Mouse (Mus musculus): ENCODE results near the gene Lefty1. TPM values are rescaled to one million over a fixed set of nuclear protein-coding genes. Genes with fewer than 3 reads are reported as not detected.

Gene Lefty1
- polyA plus RNA-seq, 1 experiment: 53.2 TPM

DNA sequence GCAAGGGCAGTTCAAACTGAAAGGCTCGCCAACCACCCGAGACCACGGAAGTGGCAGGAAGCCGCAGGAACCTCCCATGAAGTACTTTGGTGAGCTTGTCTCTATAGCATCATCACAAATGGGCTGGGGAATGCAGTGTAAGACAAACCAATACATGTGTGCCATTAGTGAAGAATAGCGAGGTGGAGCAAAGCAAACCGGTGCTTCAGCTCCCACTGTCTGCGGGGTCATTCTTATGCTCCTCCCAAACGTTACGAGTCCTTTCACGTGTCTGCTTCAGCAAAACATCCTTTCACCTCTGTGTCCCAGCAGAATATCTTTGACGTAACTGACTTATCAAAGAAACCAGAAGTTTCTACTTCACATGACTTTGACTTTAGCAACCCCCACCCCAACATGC lies 18.4 kb upstream of the Lefty1 start:
- Histone ChIP-seq H3K27ac (ENCODE audit: insufficient read depth, low read length) (no peak overlapping the region), H3K9ac (ENCODE audit: low read depth, poor library complexity, severe bottlenecking) (no peak overlapping the region), H3K9me3 (replicated peaks; ENCODE audit: control insufficient read depth, insufficient read depth, low read length, poor library complexity, severe bottlenecking) (no peaks in the 10 kb centered on the region), H3K4me3 (ENCODE audit: low read depth, low read length) (no peak overlapping the region), H3K4me1 (ENCODE audit: control insufficient read depth, insufficient read depth, low read length) (no peaks in the 10 kb centered on the region), H3K27me3 (ENCODE audit: control insufficient read depth, insufficient read depth, low read length, poor library complexity, severe bottlenecking) (no peaks in the 10 kb centered on the region), H3K36me3 (ENCODE audit: control insufficient read depth, insufficient read depth, low read length, poor library complexity, severe bottlenecking) (no peaks in the 10 kb centered on the region)
- TF ChIP-seq EP300 (IDR thresholded peaks at IDR 0.05; ENCODE audit: insufficient read depth, low read depth, low read length): no peak
- no peak for TF ChIP-seq POLR2A (IDR thresholded peaks at IDR 0.05; ENCODE audit: insufficient read depth, low read length)
- no peak for TF ChIP-seq CTCF (IDR thresholded peaks at IDR 0.05; ENCODE audit: low read depth, low read length)

DNA sequence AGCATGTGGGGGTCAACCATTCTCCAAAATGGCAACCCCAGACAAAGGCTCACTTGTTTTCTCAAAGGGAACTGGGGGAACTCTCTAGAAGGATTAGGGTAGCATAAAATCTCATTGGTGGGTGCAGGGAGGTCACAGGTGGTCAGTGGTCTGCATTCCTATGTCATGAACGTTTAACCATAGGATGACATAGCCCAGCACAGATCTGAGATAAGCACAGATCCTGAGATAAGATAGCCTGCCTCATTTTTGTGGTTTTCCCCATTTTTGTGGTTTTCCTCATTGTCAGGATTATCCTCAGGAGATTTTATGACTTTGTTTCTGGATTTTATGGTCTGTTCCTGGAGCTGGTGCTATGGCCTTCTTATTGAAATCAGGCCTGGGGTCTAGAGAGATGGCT lies 17.8 kb upstream of the Lefty1 start:
- H3K4me1 ChIP-seq (ENCODE audit: control insufficient read depth, insufficient read depth, low read length): peaks cover 1% of the 10 kb centered on the region
- no peak overlapping the region for H3K4me3 ChIP-seq (ENCODE audit: low read depth, low read length)
- no peaks in the 10 kb centered on the region for H3K27me3 ChIP-seq (ENCODE audit: control insufficient read depth, insufficient read depth, low read length, poor library complexity, severe bottlenecking)
- H3K27ac ChIP-seq (ENCODE audit: insufficient read depth, low read length): no peak overlapping the region
- no peaks in the 10 kb centered on the region for H3K36me3 ChIP-seq (ENCODE audit: control insufficient read depth, insufficient read depth, low read length, poor library complexity, severe bottlenecking)
- H3K9ac ChIP-seq (ENCODE audit: low read depth, poor library complexity, severe bottlenecking): no peak overlapping the region
- TF ChIP-seq POLR2A (IDR thresholded peaks at IDR 0.05; ENCODE audit: insufficient read depth, low read length) (no peak), CTCF (IDR thresholded peaks at IDR 0.05; ENCODE audit: low read depth, low read length) (no peak), EP300 (IDR thresholded peaks at IDR 0.05; ENCODE audit: insufficient read depth, low read depth, low read length) (no peak)
- H3K9me3 ChIP-seq (replicated peaks; ENCODE audit: control insufficient read depth, insufficient read depth, low read length, poor library complexity, severe bottlenecking): no peaks in the 10 kb centered on the region

DNA sequence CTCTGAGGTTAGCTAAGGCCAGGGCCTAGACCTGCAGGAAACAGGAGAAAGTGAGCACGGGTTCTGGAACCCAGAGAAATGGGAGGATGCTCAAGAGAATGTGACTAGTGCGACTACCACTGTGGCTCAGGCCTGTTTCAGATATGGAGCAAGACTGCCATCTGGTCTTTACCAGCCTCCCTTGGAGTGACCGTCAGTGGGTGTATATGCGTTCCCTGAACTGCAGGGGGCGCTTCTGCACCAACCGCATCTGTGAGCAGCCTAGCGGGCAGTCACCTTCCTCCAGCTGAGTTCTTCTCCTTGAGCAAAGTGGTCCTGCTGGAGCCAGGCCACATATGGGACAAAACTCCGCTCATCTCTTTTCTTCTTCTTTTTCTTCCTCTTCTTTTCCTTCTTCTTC lies 15.1 kb upstream of the Lefty1 start:
- H3K4me3 ChIP-seq (ENCODE audit: low read depth, low read length): no peak overlapping the region
- H3K27ac ChIP-seq (ENCODE audit: insufficient read depth, low read length): no peak overlapping the region
- H3K27me3 ChIP-seq (ENCODE audit: control insufficient read depth, insufficient read depth, low read length, poor library complexity, severe bottlenecking): no peaks in the 10 kb centered on the region
- peaks cover 10% of the 10 kb centered on the region for H3K4me1 ChIP-seq (ENCODE audit: control insufficient read depth, insufficient read depth, low read length)
- H3K36me3 ChIP-seq (ENCODE audit: control insufficient read depth, insufficient read depth, low read length, poor library complexity, severe bottlenecking): no peaks in the 10 kb centered on the region
- H3K9me3 ChIP-seq (replicated peaks; ENCODE audit: control insufficient read depth, insufficient read depth, low read length, poor library complexity, severe bottlenecking): no peaks in the 10 kb centered on the region
- H3K9ac ChIP-seq (ENCODE audit: low read depth, poor library complexity, severe bottlenecking): no peak overlapping the region
- TF ChIP-seq POLR2A (IDR thresholded peaks at IDR 0.05; ENCODE audit: insufficient read depth, low read length): no peak
- peak; percentile 64 for TF ChIP-seq EP300 (IDR thresholded peaks at IDR 0.05; ENCODE audit: insufficient read depth, low read depth, low read length)
- TF ChIP-seq CTCF (IDR thresholded peaks at IDR 0.05; ENCODE audit: low read depth, low read length): peak; percentile 99

DNA sequence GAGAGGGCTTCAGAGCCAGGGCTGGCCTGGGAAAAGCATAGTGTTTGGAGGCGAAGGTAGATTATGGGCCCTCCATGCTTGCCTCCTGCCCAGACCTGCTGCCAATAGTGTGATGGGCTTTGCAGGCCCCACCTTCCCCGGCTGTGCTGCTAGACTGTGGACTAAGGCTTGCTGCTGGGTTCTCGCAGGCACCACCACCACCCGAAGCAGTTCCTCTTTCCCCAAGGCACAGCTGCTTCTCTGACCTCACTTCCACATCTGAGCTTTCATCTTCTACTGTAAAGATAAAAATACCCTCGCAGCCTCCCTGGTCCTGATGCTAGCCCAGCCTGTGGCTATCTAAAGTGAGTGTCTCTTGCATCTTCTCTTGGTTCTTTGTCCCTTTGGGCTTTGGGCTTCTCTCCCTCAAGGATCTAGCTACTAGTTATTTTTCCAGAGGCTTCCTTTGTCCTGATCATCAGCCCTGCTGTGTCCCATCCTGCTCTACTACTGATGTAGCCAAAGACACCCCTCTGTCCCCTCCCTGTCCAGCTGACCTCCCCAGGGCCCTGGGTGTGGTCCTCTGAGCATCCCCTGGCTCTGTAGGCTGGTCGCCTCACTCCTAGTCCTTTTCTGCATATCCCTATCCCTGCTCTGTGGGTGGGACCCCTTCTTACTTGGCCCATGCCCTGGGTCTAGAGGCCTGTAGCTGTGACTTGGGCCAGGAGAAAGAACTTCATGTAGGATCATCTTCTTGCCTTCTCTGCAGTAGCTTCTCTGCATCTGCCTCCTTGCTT lies 12.4 kb upstream of the Lefty1 start:
- H3K27me3 ChIP-seq (ENCODE audit: control insufficient read depth, insufficient read depth, low read length, poor library complexity, severe bottlenecking): no peaks in the 10 kb centered on the region
- TF ChIP-seq EP300 (IDR thresholded peaks at IDR 0.05; ENCODE audit: insufficient read depth, low read depth, low read length) (peak; percentile 68), CTCF (IDR thresholded peaks at IDR 0.05; ENCODE audit: low read depth, low read length) (no peak), POLR2A (IDR thresholded peaks at IDR 0.05; ENCODE audit: insufficient read depth, low read length) (no peak)
- H3K27ac ChIP-seq (ENCODE audit: insufficient read depth, low read length): no peak overlapping the region
- no peaks in the 10 kb centered on the region for H3K36me3 ChIP-seq (ENCODE audit: control insufficient read depth, insufficient read depth, low read length, poor library complexity, severe bottlenecking)
- H3K4me3 ChIP-seq (ENCODE audit: low read depth, low read length): no peak overlapping the region
- H3K9ac ChIP-seq (ENCODE audit: low read depth, poor library complexity, severe bottlenecking): no peak overlapping the region
- no peaks in the 10 kb centered on the region for H3K9me3 ChIP-seq (replicated peaks; ENCODE audit: control insufficient read depth, insufficient read depth, low read length, poor library complexity, severe bottlenecking)
- H3K4me1 ChIP-seq (ENCODE audit: control insufficient read depth, insufficient read depth, low read length): peaks cover 19% of the 10 kb centered on the region

DNA sequence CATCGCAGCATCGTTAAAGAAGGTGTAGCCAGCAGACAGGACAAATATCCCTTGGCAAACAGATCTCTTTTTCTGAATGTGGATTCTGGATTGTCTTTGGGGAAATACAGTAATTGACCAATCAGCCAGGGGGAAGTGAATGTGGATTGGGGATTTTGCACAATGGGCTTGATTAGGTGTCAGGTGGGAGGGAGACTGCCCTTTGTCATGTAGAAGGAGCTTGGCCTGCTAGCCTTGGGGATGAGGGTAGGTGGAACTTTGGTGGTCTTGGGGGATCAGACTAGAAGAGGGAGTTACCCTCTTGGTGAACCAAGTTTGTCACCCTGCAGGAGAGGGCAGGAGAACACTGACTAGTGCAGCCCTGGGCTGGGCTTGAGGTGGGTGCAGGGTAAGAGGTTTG lies 10.1 kb upstream of the Lefty1 start:
- H3K27me3 ChIP-seq (ENCODE audit: control insufficient read depth, insufficient read depth, low read length, poor library complexity, severe bottlenecking): no peaks in the 10 kb centered on the region
- H3K27ac ChIP-seq (ENCODE audit: insufficient read depth, low read length): peak overlapping the region; percentile 77
- H3K9ac ChIP-seq (ENCODE audit: low read depth, poor library complexity, severe bottlenecking): no peak overlapping the region
- H3K36me3 ChIP-seq (ENCODE audit: control insufficient read depth, insufficient read depth, low read length, poor library complexity, severe bottlenecking): no peaks in the 10 kb centered on the region
- H3K4me1 ChIP-seq (ENCODE audit: control insufficient read depth, insufficient read depth, low read length): peaks cover 19% of the 10 kb centered on the region
- TF ChIP-seq EP300 (IDR thresholded peaks at IDR 0.05; ENCODE audit: insufficient read depth, low read depth, low read length) (peak; percentile 100), CTCF (IDR thresholded peaks at IDR 0.05; ENCODE audit: low read depth, low read length) (no peak)
- no peaks in the 10 kb centered on the region for H3K9me3 ChIP-seq (replicated peaks; ENCODE audit: control insufficient read depth, insufficient read depth, low read length, poor library complexity, severe bottlenecking)
- no peak overlapping the region for H3K4me3 ChIP-seq (ENCODE audit: low read depth, low read length)

DNA sequence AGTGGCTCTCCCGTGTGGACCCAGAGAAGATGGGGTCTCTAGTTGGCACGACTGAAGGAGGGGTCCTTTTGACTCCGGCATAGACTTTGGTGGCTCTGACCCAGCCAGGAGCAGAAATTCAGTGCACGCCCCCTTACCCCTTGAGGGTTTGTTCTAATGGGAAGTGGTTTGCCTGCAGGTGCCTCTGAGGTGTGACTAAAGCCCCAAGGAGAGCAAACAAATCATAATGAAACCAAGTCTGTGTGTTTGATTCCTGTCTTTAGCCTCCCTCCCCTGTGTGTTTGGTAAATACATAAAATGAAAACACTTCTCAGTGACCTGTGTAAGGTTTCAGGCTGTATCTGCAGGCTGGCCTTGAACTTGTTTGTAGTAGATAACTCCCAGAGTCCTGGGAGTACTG lies 8.5 kb upstream of the Lefty1 start:
- Histone ChIP-seq H3K9me3 (replicated peaks; ENCODE audit: control insufficient read depth, insufficient read depth, low read length, poor library complexity, severe bottlenecking) (no peaks in the 10 kb centered on the region), H3K4me1 (ENCODE audit: control insufficient read depth, insufficient read depth, low read length) (peaks cover 19% of the 10 kb centered on the region), H3K27me3 (ENCODE audit: control insufficient read depth, insufficient read depth, low read length, poor library complexity, severe bottlenecking) (no peaks in the 10 kb centered on the region)

More for the DNA sequence above, 8.5 kb upstream of the Lefty1 start:
- TF ChIP-seq POLR2A (IDR thresholded peaks at IDR 0.05; ENCODE audit: insufficient read depth, low read length): no peak
- H3K27ac ChIP-seq (ENCODE audit: insufficient read depth, low read length): no peak overlapping the region
- no peak overlapping the region for H3K4me3 ChIP-seq (ENCODE audit: low read depth, low read length)
- H3K9ac ChIP-seq (ENCODE audit: low read depth, poor library complexity, severe bottlenecking): no peak overlapping the region; the same call in 1 of the 2 replicates
- no peaks in the 10 kb centered on the region for H3K36me3 ChIP-seq (ENCODE audit: control insufficient read depth, insufficient read depth, low read length, poor library complexity, severe bottlenecking)

All from ES-Bruce4 (cell line).